Mouse (Mus musculus): ENCODE data around the gene Psen1.

The Psen1 gene

DNA sequence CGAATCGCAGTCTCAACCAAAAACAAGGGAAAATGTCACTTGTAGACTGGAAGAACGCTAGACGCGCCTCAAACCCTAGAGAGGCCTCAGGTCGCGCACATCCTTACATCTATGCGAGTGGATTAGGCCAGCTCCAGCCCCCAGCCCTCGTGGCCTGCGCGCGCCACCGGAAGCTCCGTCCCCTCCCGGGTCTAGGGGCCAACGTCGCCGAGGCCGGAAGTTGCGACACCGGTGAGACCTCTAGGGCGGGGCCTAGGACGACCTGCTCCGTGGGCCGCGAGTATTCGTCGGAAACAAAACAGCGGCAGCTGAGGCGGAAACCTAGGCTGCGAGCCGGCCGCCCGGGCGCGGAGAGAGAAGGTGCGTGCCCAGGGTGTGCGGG, at the start of gene Psen1:
Psen1 (plus strand) TSS at position 219 of the 382 bp plus-strand sequence.
- peak; percentile 92 for DNase-seq

DNA sequence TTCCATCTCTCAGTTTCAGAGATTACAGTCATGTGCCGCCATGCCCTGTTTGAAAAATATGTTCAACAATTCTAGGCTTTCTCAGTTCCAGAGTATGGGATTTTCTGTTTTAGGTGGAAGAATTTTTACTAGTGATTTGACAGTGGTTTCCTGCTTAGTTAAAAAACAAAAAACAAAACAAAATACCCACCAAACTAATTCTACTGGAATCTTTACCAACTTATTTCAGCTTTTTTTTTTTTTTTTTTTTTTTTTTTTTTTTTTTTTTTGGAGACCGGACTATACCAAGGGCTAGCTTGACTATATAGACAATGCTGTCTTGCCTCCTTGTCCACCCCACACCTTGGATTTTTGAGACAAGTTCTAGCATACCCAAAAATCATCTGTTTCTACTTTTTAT, 46.7 kb upstream of the Psen1 start:
- no peak for DNase-seq

DNA sequence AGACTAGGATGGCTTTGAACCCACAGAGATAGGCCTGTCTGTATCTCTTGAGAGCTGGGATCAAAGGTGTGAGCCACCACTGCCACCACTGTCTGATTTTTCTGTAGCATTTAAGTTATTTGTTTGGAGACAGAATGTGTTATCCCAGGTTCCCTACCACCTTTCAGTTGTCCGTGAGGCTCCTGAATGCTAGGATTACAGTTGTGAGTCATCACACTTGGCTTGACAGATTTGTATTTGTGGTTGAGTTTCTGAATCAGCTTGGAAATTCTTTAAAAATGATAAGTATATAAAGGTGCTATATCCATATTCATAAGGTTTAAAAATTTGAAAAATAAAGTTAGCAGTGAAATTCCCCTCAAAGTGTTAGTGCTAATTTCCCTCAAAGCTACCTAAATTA, 44.8 kb upstream of the Psen1 start:
- no peak for DNase-seq

GRCm38 (mm10) chr12:83650346-83650745, 37.6 kb upstream of the Psen1 start:
- DNase-seq: no peak

GRCm38 (mm10) chr12:83651414-83651813, 36.5 kb upstream of the Psen1 start:
- DNase-seq: no peak

DNA sequence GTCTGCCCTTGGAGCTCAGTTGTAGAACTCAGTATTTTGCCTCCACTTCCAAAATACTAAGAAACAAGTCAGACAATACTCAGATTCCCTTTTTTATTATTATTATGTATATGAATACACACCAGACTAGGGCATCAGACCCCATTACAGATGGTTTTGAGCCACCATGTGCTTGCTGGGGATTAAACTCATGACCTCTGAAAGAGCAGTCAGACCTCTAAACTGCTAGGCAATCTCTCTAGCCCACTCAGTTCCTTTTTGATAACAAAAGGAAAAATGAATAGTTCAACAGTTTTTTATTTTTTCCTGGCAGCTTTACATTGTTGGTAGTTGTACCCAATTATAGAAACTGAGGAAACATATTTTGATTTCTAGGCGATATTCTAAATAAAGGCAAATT, 2.5 kb upstream of the Psen1 start:
- DNase-seq: no peak

DNA sequence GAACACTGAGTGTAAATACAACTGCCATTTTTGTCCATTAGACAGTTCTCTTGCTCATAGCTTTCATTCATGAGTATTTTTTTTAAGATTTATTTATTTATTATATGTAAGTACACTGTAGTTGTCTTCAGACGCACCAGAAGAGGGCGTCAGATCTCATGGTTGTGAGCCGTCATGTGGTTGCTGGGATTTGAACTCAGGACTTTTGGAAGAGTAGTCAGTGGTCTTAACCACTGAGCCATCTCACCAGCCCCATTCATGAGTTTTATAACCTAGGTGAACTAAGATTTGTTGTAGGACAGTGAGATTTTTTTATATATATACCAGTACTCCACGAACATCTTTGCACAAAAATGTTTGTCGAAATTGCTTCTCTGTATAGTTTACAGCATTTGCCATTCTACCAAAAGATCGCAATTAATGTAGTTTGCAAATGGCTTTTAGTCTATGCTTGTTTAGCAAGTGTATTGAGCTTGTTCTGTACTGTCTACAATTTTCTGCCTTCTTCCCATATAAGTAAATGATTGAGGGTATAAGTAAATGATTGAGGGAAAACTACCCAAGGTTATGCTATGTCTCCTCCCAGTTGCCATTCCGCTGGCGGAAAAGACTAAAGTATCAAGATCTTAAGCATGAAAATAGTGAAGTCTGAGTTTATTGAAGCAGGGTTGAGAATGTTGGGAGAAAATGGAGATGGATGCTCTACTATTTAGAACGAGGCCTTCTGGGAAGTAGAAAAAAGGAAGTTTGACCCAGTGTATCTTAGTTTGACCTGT, 1.2 kb upstream of the Psen1 start:
- no peak for DNase-seq

- no peak for DNase-seq
Measured at GRCm38 (mm10) chr12:83688316-83689086, 549 bp downstream of the Psen1 start.

DNA sequence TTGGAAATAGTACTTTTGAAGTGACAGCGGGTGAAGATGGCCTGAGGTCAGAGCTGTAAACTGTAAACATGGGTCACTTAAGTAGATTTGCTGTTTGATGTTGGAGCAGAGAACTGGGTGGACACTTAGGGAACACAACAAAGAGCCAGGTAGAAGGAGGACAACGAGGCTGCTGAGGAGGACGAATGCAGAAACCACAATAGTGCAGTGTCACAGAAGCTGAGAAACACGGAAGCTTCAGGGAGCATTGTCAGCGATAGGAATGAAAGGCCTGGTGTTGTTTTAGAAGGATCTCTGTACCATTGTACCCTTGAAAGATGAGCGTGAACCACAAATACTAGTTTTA, 1.1 kb downstream of the Psen1 start:
- DNase-seq: no peak

DNA sequence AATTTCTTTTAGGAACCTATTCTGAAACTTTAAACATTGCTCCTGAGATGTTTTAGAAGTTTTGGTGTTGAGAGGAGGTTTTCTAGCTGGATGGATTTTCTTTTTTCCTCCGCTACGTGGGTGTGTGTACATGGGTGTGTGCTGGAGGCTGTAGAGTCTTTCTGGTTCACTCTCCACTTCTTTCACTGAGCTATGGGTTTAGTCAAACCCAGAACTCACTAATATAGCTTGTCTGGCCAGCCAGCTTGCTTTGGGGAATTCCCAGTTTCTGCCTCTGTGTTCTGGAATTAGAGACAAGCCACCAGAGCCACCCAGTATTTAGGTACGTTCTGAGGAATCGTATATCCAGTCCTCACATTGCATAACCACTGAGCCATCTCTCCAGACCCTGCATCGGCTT, 6.1 kb downstream of the Psen1 start:
- DNase-seq: no peak

GRCm38 (mm10) chr12:83694669-83695068, 6.7 kb downstream of the Psen1 start:
- DNase-seq: no peak

DNA sequence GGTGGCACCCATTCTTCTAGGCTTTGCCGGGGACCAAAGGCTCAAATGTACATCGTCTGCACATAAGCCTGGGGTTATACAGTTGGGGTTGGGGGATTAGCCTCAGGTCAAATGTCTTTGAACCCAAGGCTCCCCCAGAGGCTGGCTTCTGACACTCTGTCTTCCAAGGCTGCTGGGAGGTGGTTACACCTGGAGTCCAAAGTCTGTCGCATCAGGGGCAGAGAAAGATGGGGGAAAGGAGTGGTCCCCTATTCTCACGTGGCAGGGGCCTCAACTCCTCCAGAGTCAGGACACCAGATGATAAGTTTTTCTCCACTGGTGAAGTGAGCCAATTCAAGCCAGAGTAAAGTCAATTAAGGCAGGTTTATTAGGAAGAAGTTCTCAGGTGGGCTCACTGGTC, 10.7 kb downstream of the Psen1 start:
- no peak for DNase-seq

DNA sequence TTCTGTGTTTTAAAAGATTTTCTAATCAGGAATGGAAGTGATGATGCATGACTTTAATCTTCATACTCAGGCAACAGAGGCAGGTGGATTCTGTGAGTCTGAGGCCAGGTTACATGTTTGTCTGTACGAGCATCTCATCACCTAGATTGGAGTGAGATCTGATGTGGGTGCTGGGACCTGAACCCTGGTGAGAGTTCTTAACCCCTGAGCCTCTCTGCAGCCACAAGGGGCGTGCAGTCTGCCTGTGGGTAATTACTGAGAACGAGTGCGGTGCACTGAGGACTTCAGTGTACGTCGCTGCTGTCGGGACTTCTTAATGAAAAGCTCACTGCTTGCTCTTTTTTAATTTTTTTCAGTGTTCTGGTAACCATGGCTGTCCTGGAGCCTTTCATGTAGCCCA, 13.7 kb downstream of the Psen1 start:
- DNase-seq: no peak

GRCm38 (mm10) chr12:83702796-83703195, 14.8 kb downstream of the Psen1 start:
- no peak for DNase-seq

DNA sequence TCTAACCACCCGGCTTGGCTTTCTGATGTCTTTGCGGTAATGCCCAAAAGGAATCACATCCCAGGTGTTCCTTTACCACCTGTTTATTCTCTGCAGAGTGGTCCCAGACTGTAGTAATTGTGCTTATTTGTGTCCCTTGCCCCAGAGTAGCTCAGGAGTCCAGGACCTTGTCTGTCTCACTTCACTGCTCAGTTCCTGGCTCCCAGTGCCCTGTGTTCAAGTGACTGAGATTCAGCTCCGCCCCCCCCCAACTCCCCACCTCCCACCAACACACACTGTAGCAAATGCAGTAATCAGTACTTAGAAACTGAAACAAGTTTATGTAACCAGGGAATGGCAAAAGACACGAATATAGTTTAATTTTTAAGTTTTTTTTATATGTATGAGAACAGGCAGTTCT, 19.0 kb downstream of the Psen1 start:
- no peak for DNase-seq

DNA sequence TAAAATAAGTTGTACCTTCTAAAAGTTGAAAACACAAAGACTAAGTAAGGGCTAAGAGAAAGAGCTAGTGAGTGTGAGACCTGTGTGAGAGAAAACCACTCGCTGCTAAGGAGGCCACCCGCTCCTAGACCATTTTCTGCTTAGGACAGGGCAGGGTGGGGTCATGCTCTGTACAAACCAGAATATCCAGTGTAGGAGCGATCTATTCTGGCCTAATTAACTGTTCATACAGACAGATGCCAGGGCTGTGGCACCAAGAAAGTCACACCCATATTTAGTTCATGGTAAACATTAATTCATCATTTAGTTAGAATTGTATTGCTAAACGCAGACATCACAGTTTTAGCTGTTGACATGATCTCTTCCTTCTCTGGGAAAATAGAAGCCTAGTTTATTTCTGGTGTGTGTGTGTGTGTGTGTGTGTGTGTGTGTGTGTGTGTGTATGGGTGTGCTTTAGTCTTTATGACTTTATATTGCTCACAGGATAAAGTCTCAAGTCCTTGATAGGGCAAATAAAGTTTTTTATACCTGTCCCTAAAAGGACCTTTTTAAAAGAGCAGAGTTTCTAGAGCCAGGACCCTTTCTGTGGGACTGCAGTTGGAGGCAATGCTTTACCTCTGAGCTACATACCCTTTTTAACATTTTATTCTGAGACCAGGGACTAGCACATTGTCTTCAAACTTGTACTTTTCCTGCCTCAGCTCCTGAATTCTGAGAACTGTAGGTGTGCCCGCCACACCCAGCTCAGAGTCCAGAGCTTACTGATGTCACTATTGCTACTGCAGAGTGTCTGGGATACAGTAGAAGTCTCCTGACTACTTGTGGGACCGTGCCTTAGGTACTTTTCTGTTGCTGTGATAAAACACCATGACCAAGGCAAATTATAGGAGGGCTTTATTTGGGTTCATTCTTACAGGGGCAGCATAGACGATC, 20.5 kb downstream of the Psen1 start:
- no peak for DNase-seq

DNA sequence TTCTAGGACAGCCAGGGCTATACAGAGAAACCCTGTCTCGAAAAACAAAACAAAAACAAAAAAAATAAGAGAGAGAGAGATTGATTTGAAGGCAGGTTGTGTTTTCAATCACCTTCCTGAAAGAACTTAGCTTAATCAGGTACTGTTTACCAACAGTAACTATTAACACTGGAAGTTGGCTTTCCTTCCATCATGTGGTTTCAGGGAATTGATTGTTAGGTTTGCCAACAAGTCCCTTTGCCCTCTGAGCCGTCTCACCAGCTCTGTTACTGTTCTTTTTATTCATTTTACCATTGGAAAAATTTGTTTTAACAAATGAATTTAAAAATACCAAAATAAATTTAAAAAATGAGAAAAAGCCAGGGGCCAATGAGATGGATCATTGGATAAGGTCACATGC, 22.0 kb downstream of the Psen1 start:
- no peak for DNase-seq

GRCm38 (mm10) chr12:83713749-83714148, 25.8 kb downstream of the Psen1 start:
- DNase-seq: no peak

DNA sequence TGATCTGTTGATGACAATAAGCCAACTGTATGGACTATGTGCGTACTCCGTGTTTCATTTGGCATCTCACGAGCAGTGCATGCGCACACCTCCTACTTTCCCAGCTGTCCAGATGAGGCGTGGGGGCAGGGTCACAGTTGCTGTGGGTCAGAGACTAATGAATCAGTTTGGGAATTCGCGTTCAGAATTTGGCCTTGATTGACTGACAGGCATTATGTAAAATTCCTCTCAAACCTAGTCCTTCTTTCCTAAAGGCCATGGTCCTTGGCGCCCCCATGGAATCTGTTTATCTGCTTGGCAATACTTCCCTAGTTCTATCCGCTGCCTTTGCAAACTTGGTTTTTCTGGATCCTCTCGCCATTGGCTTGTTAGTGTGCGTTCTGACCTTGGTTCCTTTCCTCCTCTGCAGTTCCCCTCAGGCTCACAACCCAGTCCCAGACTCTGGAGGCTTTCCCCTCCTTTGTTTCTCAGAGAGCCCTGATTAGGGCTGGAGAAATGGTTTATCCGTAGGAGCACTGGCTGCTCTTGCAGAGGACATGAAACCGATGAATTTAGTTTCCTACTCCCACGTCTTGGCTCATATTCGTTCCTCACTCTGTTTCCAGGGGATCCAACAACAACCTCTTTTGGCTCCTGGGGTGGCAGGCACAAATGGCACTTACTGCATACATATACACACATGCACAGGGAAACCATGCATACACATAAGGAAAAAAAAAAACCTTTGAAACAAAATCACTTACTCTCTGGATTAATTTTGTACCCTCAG, 28.6 kb downstream of the Psen1 start:
- DNase-seq: no peak

GRCm38 (mm10) chr12:83719431-83719830, 31.5 kb downstream of the Psen1 start:
- no peak for DNase-seq

DNA sequence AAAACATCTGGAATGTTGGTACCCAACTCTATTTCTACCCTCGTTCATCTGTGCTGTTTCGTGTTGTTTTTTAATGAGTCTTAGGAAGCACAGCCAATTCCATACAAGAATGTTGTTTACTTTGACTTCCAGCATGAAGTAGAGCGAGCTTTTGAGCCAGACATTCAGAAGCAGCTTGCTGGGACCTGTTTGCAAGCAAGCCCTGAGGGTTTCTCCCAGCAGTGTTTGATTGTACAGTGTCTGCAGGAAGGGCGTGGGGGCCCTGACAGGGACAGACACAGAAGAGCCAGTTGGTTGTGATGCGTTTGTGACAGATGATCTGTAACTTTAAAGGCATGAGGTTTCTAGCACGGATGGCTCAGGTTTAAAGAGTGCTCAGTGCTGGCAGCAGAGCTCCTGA, 33.3 kb downstream of the Psen1 start:
- no peak for DNase-seq

DNA sequence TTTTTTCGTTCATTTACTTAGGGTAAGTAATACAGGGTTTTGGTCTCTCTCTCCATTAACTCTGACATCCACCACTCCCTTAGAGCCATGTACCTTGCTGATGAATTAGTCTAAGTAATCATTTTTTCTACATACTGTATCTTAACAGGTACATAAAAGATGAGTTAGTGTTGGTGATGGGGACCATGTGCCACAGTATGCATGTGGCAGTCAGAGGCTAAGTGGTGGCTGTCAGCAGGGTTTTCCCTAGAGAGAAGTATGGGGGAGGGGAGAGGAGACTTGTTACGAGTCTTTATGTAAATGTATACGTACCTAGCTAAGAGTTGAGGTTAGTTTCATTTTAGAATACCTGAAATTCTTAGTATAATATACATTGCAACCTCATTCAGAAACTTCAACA, 35.1 kb downstream of the Psen1 start:
- DNase-seq: no peak
